Mouse (Mus musculus) brain, embryonic 14.5 days (tissue): ENCODE data around the gene BC052040.

Source experiments
- CTCF ChIP-seq: fragments of 200-500 bp; IDR thresholded peaks from 2 replicates; pipeline ENCODE4 v1.5.1; 2012; ENCODE audit warnings: inconsistent platforms, mild to moderate bottlenecking, moderate library complexity, borderline replicate concordance; ENCODE audit not compliant: insufficient read depth, insufficient read length; ENCODE audit errors: extremely low read depth
- POLR2A ChIP-seq: fragments of 200-500 bp; IDR thresholded peaks from 2 replicates; pipeline ENCODE4 v1.6.1; 2012; ENCODE audit warnings: mild to moderate bottlenecking, inconsistent platforms, borderline replicate concordance; ENCODE audit not compliant: poor library complexity, insufficient read depth, insufficient read length, severe bottlenecking; ENCODE audit errors: extremely low read depth

GRCm38 (mm10) chr2:115737966-115738365 is 156.4 kb downstream of the BC052040 start:
- no peak for TF ChIP-seq CTCF
- no peak for TF ChIP-seq POLR2A
